Mouse (Mus musculus) neural tube, embryonic 15.5 days (tissue): Measurements from ENCODE around the gene Spin1. TPM values are rescaled to one million over a fixed set of nuclear protein-coding genes. Genes with fewer than 3 reads are reported as not detected.

Experiments used
- ATAC-seq: fragments of 200-750 bp; cut with Nextera tagmentation; 2 replicates; pipeline ENCODE4 v1.8.0; 2017; ENCODE audit warnings: mild to moderate bottlenecking, moderate TSS enrichment, moderate library complexity; ENCODE audit not compliant: low FRiP score
- H3K27ac ChIP-seq: fragments of 300-500 bp; sonication (generic); replicated peaks from 2 replicates; pipeline ENCODE4 v1.5.1; 2015; ENCODE audit warnings: mild to moderate bottlenecking, inconsistent platforms
- H3K27me3 ChIP-seq: fragments of 300-500 bp; sonication (generic); replicated peaks from 2 replicates; pipeline ENCODE4 v1.6.1; 2015; ENCODE audit warnings: inconsistent platforms
- H3K36me3 ChIP-seq: fragments of 300-500 bp; sonication (generic); 2 replicates; pipeline ENCODE4 v1.6.1; 2015; ENCODE audit warnings: inconsistent platforms
- H3K4me1 ChIP-seq: fragments of 300-500 bp; sonication (generic); 2 replicates; pipeline ENCODE4 v1.6.1; 2015; ENCODE audit warnings: inconsistent platforms
- H3K4me2 ChIP-seq: fragments of 300-500 bp; sonication (generic); 2 replicates; pipeline ENCODE4 v1.6.1; 2015; ENCODE audit warnings: inconsistent platforms, mild to moderate bottlenecking, moderate library complexity
- H3K4me3 ChIP-seq: fragments of 300-500 bp; sonication (generic); replicated peaks from 2 replicates; pipeline ENCODE4 v1.5.1; 2015; ENCODE audit warnings: mild to moderate bottlenecking, inconsistent platforms
- H3K9ac ChIP-seq: fragments of 300-500 bp; sonication (generic); replicated peaks from 2 replicates; pipeline ENCODE4 v1.6.1; 2015; ENCODE audit warnings: mild to moderate bottlenecking, inconsistent platforms
- H3K9me3 ChIP-seq: fragments of 300-500 bp; sonication (generic); replicated peaks from 2 replicates; pipeline ENCODE4 v1.6.1; 2016; ENCODE audit warnings: inconsistent platforms
- WGBS: fragments of 180-500 bp; shearing (Covaris S2); methylation state at CpG from one replicate; pipeline ENCODE4 v1.1.7; 2015; ENCODE audit warnings: mixed read lengths; 5-methylcytosine and 5-hydroxymethylcytosine counted together
- polyA plus RNA-seq: library from polyadenylated mRNA; unstranded; fragments of >200 nt; fragmentation: Nextera tagmentation; extraction: Ambion mirVana; gene quantifications from 2 replicates; pipeline ENCODE4 v1.2.1, GENCODE M21; 2015

Spin1 gene
- polyA plus RNA-seq, 1 experiment from 2014 or later: 135 TPM

GRCm38 (mm10) chr13:51179362-51179761 is 78.7 kb downstream of the Spin1 start:
- Histone ChIP-seq H3K9ac (no peak overlapping the region), H3K4me3 (no peak overlapping the region), H3K27me3 (no peaks in the 10 kb centered on the region), H3K27ac (no peak overlapping the region), H3K4me2 (no peak overlapping the region), H3K9me3 (no peaks in the 10 kb centered on the region), H3K4me1 (no peaks in the 10 kb centered on the region), H3K36me3 (no peaks in the 10 kb centered on the region)
- ATAC-seq: no peak
- WGBS: 68% methylated on average over 3 of the region's 3 CpGs

GRCm38 (mm10) chr13:51182236-51182635 is 81.6 kb downstream of the Spin1 start:
- Histone ChIP-seq H3K4me1 (no peaks in the 10 kb centered on the region), H3K9ac (no peak overlapping the region), H3K27ac (no peak overlapping the region), H3K4me2 (no peak overlapping the region), H3K4me3 (no peak overlapping the region), H3K27me3 (no peaks in the 10 kb centered on the region), H3K36me3 (no peaks in the 10 kb centered on the region), H3K9me3 (no peaks in the 10 kb centered on the region)
- no peak for ATAC-seq
- 83% methylated on average over 7 of the region's 7 CpGs for WGBS

GRCm38 (mm10) chr13:51184896-51185295 is 84.2 kb downstream of the Spin1 start:
- WGBS: 80% methylated on average over 3 of the region's 3 CpGs
- H3K9me3 ChIP-seq: no peaks in the 10 kb centered on the region

GRCm38 (mm10) chr13:51190336-51190735 is 89.7 kb downstream of the Spin1 start:
- no peak overlapping the region for H3K4me3 ChIP-seq
- ATAC-seq: no peak
- WGBS: 60% methylated on average over 3 of the region's 3 CpGs
- no peaks in the 10 kb centered on the region for H3K4me1 ChIP-seq
- no peak overlapping the region for H3K4me2 ChIP-seq
- H3K9me3 ChIP-seq: no peaks in the 10 kb centered on the region
- no peaks in the 10 kb centered on the region for H3K36me3 ChIP-seq
- no peak overlapping the region for H3K9ac ChIP-seq
- no peaks in the 10 kb centered on the region for H3K27me3 ChIP-seq
- no peak overlapping the region for H3K27ac ChIP-seq

More at GRCm38 (mm10) chr13:51184896-51185295, 84.2 kb downstream of the Spin1 start:
- Histone ChIP-seq H3K27me3 (no peaks in the 10 kb centered on the region), H3K4me3 (no peak overlapping the region), H3K27ac (no peak overlapping the region), H3K36me3 (no peaks in the 10 kb centered on the region), H3K4me1 (no peaks in the 10 kb centered on the region), H3K4me2 (no peak overlapping the region), H3K9ac (no peak overlapping the region)
- ATAC-seq: no peak

- H3K4me1 ChIP-seq: no peaks in the 10 kb centered on the region
- no peak for ATAC-seq
- no peak overlapping the region for H3K4me2 ChIP-seq
- H3K27me3 ChIP-seq: no peaks in the 10 kb centered on the region
- 88% methylated on average over 6 of the region's 6 CpGs for WGBS
- no peaks in the 10 kb centered on the region for H3K36me3 ChIP-seq
- no peak overlapping the region for H3K4me3 ChIP-seq
- H3K9me3 ChIP-seq: no peaks in the 10 kb centered on the region
- H3K9ac ChIP-seq: no peak overlapping the region
- H3K27ac ChIP-seq: no peak overlapping the region
Measured at GRCm38 (mm10) chr13:51191416-51192140, 90.9 kb downstream of the Spin1 start.

- 92% methylated on average over 15 of the region's 15 CpGs for WGBS
- Histone ChIP-seq H3K4me1 (peaks cover 6% of the 10 kb centered on the region; the same call in 1 of the 2 replicates), H3K4me2 (no peak overlapping the region), H3K27me3 (no peaks in the 10 kb centered on the region), H3K27ac (no peak overlapping the region), H3K4me3 (no peak overlapping the region), H3K9me3 (no peaks in the 10 kb centered on the region), H3K36me3 (no peaks in the 10 kb centered on the region), H3K9ac (no peak overlapping the region)
- ATAC-seq: no peak
Measured at GRCm38 (mm10) chr13:51193893-51194292, 93.2 kb downstream of the Spin1 start.

GRCm38 (mm10) chr13:51197699-51198098 is 97.0 kb downstream of the Spin1 start:
- no peak for ATAC-seq
- H3K27me3 ChIP-seq: no peaks in the 10 kb centered on the region
- H3K9me3 ChIP-seq: no peaks in the 10 kb centered on the region
- peaks cover 6% of the 10 kb centered on the region; the same call in 1 of the 2 replicates for H3K4me1 ChIP-seq
- no peak overlapping the region for H3K27ac ChIP-seq
- H3K36me3 ChIP-seq: no peaks in the 10 kb centered on the region
- no peak overlapping the region for H3K4me3 ChIP-seq
- H3K4me2 ChIP-seq: no peak overlapping the region
- WGBS: 87% methylated on average over 3 of the region's 3 CpGs
- H3K9ac ChIP-seq: no peak overlapping the region

GRCm38 (mm10) chr13:51198186-51198585 is 97.5 kb downstream of the Spin1 start:
- Histone ChIP-seq H3K36me3 (no peaks in the 10 kb centered on the region), H3K27me3 (no peaks in the 10 kb centered on the region), H3K4me3 (no peak overlapping the region), H3K27ac (no peak overlapping the region), H3K4me2 (no peak overlapping the region), H3K4me1 (peaks cover 6% of the 10 kb centered on the region; the same call in 1 of the 2 replicates), H3K9me3 (no peaks in the 10 kb centered on the region), H3K9ac (no peak overlapping the region)
- peak; percentile 25; the same call in 1 of the 2 replicates for ATAC-seq
- 34% methylated on average over 5 of the region's 5 CpGs for WGBS

Other genes with a start within 250 kb of the Spin1 start
- gene Nxnl2, start 70.1 kb downstream of the Spin1 start, polyA plus RNA-seq: 3.4 and 4.8 TPM in 2 replicates